Comparison of ENCODE assay signal across 14 mouse cellular contexts in genomic region chr16:92747062-92747461, GRCm38 (mm10).
"Had no signal": no experiment of that assay in that cellular context is flagged by ENCODE, and none has a peak within 500 bp of the region (broad histone marks: within the 10 kb centered on the region; RNA-seq: fewer than 3 reads in every experiment).

No protein-coding gene starts in this region.

- ATAC-seq: intestine, embryonic 15.5 days; liver, embryonic 12.5 days; midbrain, embryonic 15.5 days had no signal

- DNase-seq: kidney, adult 11 months; kidney, adult 8-10 months; kidney, postnatal 10 days; kidney, postnatal 36 days; liver; lung, adult 18-20 months; lung, postnatal 10 days; lung, postnatal 36 days; retina, postnatal 1 day; right cerebral cortex, postnatal 25 days; spleen, adult 18-20 months had no signal
